Mouse (Mus musculus) midbrain, embryonic 13.5 days (tissue): ENCODE measurements at regions not wholly inside any gene's neighbourhood (a gene's known extent, or its start where the extent isn't known, plus 50 kb on each side); places are given as distances from the start of the nearest gene placed in this dataset.

Experiments
- ATAC-seq: fragments of 200-750 bp; cut with Nextera tagmentation; 2 replicates; pipeline ENCODE4 v1.8.0; 2017; ENCODE audit warnings: mild to moderate bottlenecking, moderate TSS enrichment, moderate library complexity
- H3K27ac ChIP-seq: fragments of 300-500 bp; sonication (generic); 2 replicates; pipeline ENCODE4 v1.5.1; 2015; ENCODE audit warnings: inconsistent platforms, mild to moderate bottlenecking, moderate library complexity
- H3K27me3 ChIP-seq: fragments of 300-500 bp; sonication (generic); 2 replicates; pipeline ENCODE4 v1.6.1; 2015; ENCODE audit warnings: mild to moderate bottlenecking, inconsistent platforms
- H3K36me3 ChIP-seq: fragments of 300-500 bp; sonication (generic); 2 replicates; pipeline ENCODE4 v1.6.1; 2015; ENCODE audit warnings: mild to moderate bottlenecking, inconsistent platforms
- H3K4me1 ChIP-seq: fragments of 300-500 bp; sonication (generic); replicated peaks from 2 replicates; pipeline ENCODE4 v1.6.1; 2015; ENCODE audit warnings: inconsistent platforms
- H3K4me2 ChIP-seq: fragments of 300-500 bp; sonication (generic); replicated peaks from 2 replicates; pipeline ENCODE4 v1.6.1; 2015; ENCODE audit warnings: moderate library complexity, mild to moderate bottlenecking, inconsistent platforms
- H3K4me3 ChIP-seq: fragments of 300-500 bp; sonication (generic); replicated peaks from 2 replicates; pipeline ENCODE4 v1.5.1; 2015; ENCODE audit warnings: mild to moderate bottlenecking, inconsistent platforms
- H3K9ac ChIP-seq: fragments of 300-500 bp; sonication (generic); replicated peaks from 2 replicates; pipeline ENCODE4 v1.6.1; 2015; ENCODE audit warnings: mild to moderate bottlenecking, inconsistent platforms
- H3K9me3 ChIP-seq: fragments of 300-500 bp; sonication (generic); 2 replicates; pipeline ENCODE4 v1.6.1; 2016; ENCODE audit warnings: mild to moderate bottlenecking, inconsistent platforms
- WGBS: fragments of 180-500 bp; shearing (Covaris S2); methylation state at CpG from one replicate; pipeline ENCODE4 v1.1.7; 2015; 5-methylcytosine and 5-hydroxymethylcytosine counted together

GRCm38 (mm10) chr10:8969016-8969415, 83.1 kb upstream of the Sash1 start:
- 79% methylated on average over 5 of the region's 5 CpGs for WGBS
- ATAC-seq, result no peak
- Histone ChIP-seq H3K9ac (no peak overlapping the region), H3K4me2 (no peak overlapping the region), H3K27me3 (no peaks in the 10 kb centered on the region), H3K4me1 (peaks cover 8% of the 10 kb centered on the region), H3K4me3 (no peak overlapping the region), H3K9me3 (no peaks in the 10 kb centered on the region), H3K27ac (no peak overlapping the region), H3K36me3 (no peaks in the 10 kb centered on the region)

GRCm38 (mm10) chr10:8968276-8968923, 82.5 kb upstream of the Sash1 start:
- 0 out of 2 replicates have a peak, but pooled peaks have one; percentile 45 for ATAC-seq
- H3K27ac ChIP-seq, result no peak overlapping the region
- no peaks in the 10 kb centered on the region for H3K27me3 ChIP-seq

GRCm38 (mm10) chr10:8962921-8963320, 77.1 kb upstream of the Sash1 start:
- no peak overlapping the region for H3K9ac ChIP-seq
- H3K4me2 ChIP-seq, result no peak overlapping the region
- 64% methylated on average over 5 of the region's 5 CpGs for WGBS
- H3K9me3 ChIP-seq, result no peaks in the 10 kb centered on the region
- H3K27ac ChIP-seq, result no peak overlapping the region
- no peak overlapping the region for H3K4me3 ChIP-seq
- no peak for ATAC-seq
- H3K27me3 ChIP-seq, result no peaks in the 10 kb centered on the region
- H3K4me1 ChIP-seq, result peaks cover 10% of the 10 kb centered on the region
- no peaks in the 10 kb centered on the region for H3K36me3 ChIP-seq

More at GRCm38 (mm10) chr10:8968276-8968923, 82.5 kb upstream of the Sash1 start:
- no peaks in the 10 kb centered on the region for H3K36me3 ChIP-seq
- H3K9me3 ChIP-seq, result no peaks in the 10 kb centered on the region
- no peak overlapping the region for H3K9ac ChIP-seq
- no peak overlapping the region for H3K4me2 ChIP-seq
- 57% methylated on average over 8 of the region's 8 CpGs for WGBS
- peaks cover 8% of the 10 kb centered on the region for H3K4me1 ChIP-seq
- H3K4me3 ChIP-seq, result no peak overlapping the region

- Histone ChIP-seq H3K9ac (no peak overlapping the region), H3K4me2 (no peak overlapping the region), H3K36me3 (no peaks in the 10 kb centered on the region), H3K27me3 (no peaks in the 10 kb centered on the region), H3K4me1 (peaks cover 10% of the 10 kb centered on the region), H3K27ac (peak overlapping the region; percentile 35), H3K4me3 (no peak overlapping the region), H3K9me3 (no peaks in the 10 kb centered on the region)
- WGBS, result 59% methylated on average over 10 of the region's 10 CpGs
- no peak for ATAC-seq
Observed at GRCm38 (mm10) chr10:8960964-8961675, 75.2 kb upstream of the Sash1 start.

- no peak overlapping the region for H3K4me2 ChIP-seq
- no peak for ATAC-seq
- 0 out of 2 replicates have a peak overlapping the region, but pooled peaks have one; percentile 10 for H3K27ac ChIP-seq
- H3K4me1 ChIP-seq, result peaks cover 15% of the 10 kb centered on the region
- H3K9ac ChIP-seq, result no peak overlapping the region
- H3K4me3 ChIP-seq, result no peak overlapping the region
- H3K36me3 ChIP-seq, result no peaks in the 10 kb centered on the region
- 83% methylated on average over 9 of the region's 9 CpGs for WGBS
- H3K9me3 ChIP-seq, result no peaks in the 10 kb centered on the region
- H3K27me3 ChIP-seq, result no peaks in the 10 kb centered on the region
Observed at GRCm38 (mm10) chr10:8960275-8960960, 74.5 kb upstream of the Sash1 start.

- Histone ChIP-seq H3K4me1 (peaks cover 5% of the 10 kb centered on the region; the same call in 1 of the 2 replicates), H3K36me3 (no peaks in the 10 kb centered on the region), H3K27me3 (no peaks in the 10 kb centered on the region), H3K27ac (no peak overlapping the region), H3K9ac (no peak overlapping the region), H3K4me2 (no peak overlapping the region), H3K4me3 (no peak overlapping the region), H3K9me3 (no peaks in the 10 kb centered on the region)
- no peak; the same call in 1 of the 2 replicates for ATAC-seq
- WGBS, result 67% methylated on average over 6 of the region's 6 CpGs
Observed at GRCm38 (mm10) chr10:8955499-8956211, 69.8 kb upstream of the Sash1 start.

- no peaks in the 10 kb centered on the region for H3K9me3 ChIP-seq
- H3K4me1 ChIP-seq, result peaks cover 5% of the 10 kb centered on the region; the same call in 1 of the 2 replicates
- no peaks in the 10 kb centered on the region for H3K36me3 ChIP-seq
- no peak overlapping the region for H3K4me3 ChIP-seq
- ATAC-seq, result no peak
- H3K27me3 ChIP-seq, result no peaks in the 10 kb centered on the region
- H3K4me2 ChIP-seq, result no peak overlapping the region
- no peak overlapping the region for H3K27ac ChIP-seq
- no peak overlapping the region for H3K9ac ChIP-seq
- 94% methylated on average over 4 of the region's 4 CpGs for WGBS
Observed at GRCm38 (mm10) chr10:8954003-8954402, 68.1 kb upstream of the Sash1 start.

GRCm38 (mm10) chr10:8952922-8953321, 67.1 kb upstream of the Sash1 start:
- H3K9ac ChIP-seq, result no peak overlapping the region
- no peaks in the 10 kb centered on the region for H3K36me3 ChIP-seq
- 89% methylated on average over 5 of the region's 5 CpGs for WGBS
- H3K9me3 ChIP-seq, result no peaks in the 10 kb centered on the region
- H3K4me2 ChIP-seq, result no peak overlapping the region
- peaks cover 5% of the 10 kb centered on the region; the same call in 1 of the 2 replicates for H3K4me1 ChIP-seq
- no peak overlapping the region for H3K27ac ChIP-seq
- no peak for ATAC-seq
- no peak overlapping the region for H3K4me3 ChIP-seq
- H3K27me3 ChIP-seq, result no peaks in the 10 kb centered on the region

- no peak overlapping the region for H3K4me3 ChIP-seq
- WGBS, result 98% methylated on average over 3 of the region's 3 CpGs
- peaks cover 5% of the 10 kb centered on the region; the same call in 1 of the 2 replicates for H3K4me1 ChIP-seq
- no peak overlapping the region for H3K4me2 ChIP-seq
- no peak overlapping the region for H3K9ac ChIP-seq
- no peaks in the 10 kb centered on the region for H3K9me3 ChIP-seq
- ATAC-seq, result no peak
- H3K27me3 ChIP-seq, result no peaks in the 10 kb centered on the region
- no peaks in the 10 kb centered on the region for H3K36me3 ChIP-seq
- H3K27ac ChIP-seq, result no peak overlapping the region
Observed at GRCm38 (mm10) chr10:8951937-8952336, 66.1 kb upstream of the Sash1 start.

GRCm38 (mm10) chr10:8951236-8951825, 65.5 kb upstream of the Sash1 start:
- Histone ChIP-seq H3K9ac (no peak overlapping the region), H3K27me3 (no peaks in the 10 kb centered on the region), H3K27ac (no peak overlapping the region), H3K4me1 (peaks cover 5% of the 10 kb centered on the region; the same call in 1 of the 2 replicates), H3K9me3 (no peaks in the 10 kb centered on the region), H3K4me3 (no peak overlapping the region), H3K36me3 (no peaks in the 10 kb centered on the region), H3K4me2 (no peak overlapping the region)
- ATAC-seq, result no peak
- WGBS, result 87% methylated on average over 10 of the region's 10 CpGs

GRCm38 (mm10) chr10:8948227-8948626, 62.4 kb upstream of the Sash1 start:
- 0 out of 2 replicates have a peak, but pooled peaks cover 4% of the 10 kb centered on the region for H3K4me1 ChIP-seq
- no peaks in the 10 kb centered on the region for H3K9me3 ChIP-seq
- no peaks in the 10 kb centered on the region for H3K27me3 ChIP-seq
- no peaks in the 10 kb centered on the region for H3K36me3 ChIP-seq
- 84% methylated on average over 3 of the region's 3 CpGs for WGBS
- H3K27ac ChIP-seq, result no peak overlapping the region
- no peak for ATAC-seq
- H3K4me2 ChIP-seq, result no peak overlapping the region
- H3K4me3 ChIP-seq, result no peak overlapping the region
- no peak overlapping the region for H3K9ac ChIP-seq
